Mouse (Mus musculus): ENCODE data around the gene Cfap54.

Cfap54 gene

DNA sequence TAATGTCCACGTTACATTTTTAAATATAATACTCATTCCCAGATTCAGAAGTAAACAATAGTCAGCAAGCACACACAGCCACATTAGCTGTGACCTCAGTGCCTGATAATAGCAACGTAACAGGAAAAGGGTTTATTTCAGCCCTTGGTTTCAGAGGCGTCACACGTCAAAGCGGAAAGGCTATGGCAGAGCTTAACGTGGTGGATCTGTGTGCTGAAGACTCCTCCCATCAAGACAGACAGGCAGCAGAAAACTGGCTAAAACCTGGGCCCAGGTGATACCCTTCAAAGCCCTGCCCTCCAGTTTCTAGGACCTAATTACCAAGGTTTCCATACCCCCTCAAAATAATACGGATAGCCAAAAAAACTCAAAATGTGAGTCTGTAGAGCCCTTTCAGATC lies 16.0 kb upstream of the Cfap54 start:
- no peak for DNase-seq

- no peak for DNase-seq
Observed at GRCm38 (mm10) chr10:93095827-93096226, 14.4 kb upstream of the Cfap54 start.

- DNase-seq = no peak
Observed at GRCm38 (mm10) chr10:93094957-93095580, 13.7 kb upstream of the Cfap54 start.

- DNase-seq = no peak
Observed at GRCm38 (mm10) chr10:93091928-93092327, 10.5 kb upstream of the Cfap54 start.

DNA sequence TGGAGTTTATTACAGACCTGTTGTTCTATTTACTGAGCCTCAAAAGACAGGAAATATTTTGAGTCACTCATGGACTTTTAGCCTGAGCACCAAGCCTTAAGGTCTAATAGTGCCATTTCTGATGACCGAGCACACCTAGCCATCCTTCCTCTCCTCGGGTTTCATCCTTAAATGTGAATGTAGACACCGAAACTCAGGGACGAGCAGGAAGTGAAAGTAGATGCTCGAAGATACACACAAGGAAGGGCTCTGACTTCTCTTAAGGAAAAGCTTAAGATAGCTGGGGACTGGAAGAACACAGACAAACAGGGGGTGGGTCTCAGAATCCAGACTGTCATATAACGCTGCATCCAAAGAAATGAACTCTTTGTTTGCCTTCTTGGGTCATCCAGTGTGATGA lies 8.8 kb upstream of the Cfap54 start:
- DNase-seq = no peak

- no peak for DNase-seq
Observed at GRCm38 (mm10) chr10:93088396-93089048, 7.1 kb upstream of the Cfap54 start.

GRCm38 (mm10) chr10:93087504-93087903 lies 6.1 kb upstream of the Cfap54 start:
- no peak for DNase-seq

- DNase-seq = no peak
Observed at GRCm38 (mm10) chr10:93083963-93084340, 2.5 kb upstream of the Cfap54 start.

- peak in 1 of 2 experiments; percentile 9 for DNase-seq
Observed at GRCm38 (mm10) chr10:93083198-93083962, 2.0 kb upstream of the Cfap54 start.

DNA sequence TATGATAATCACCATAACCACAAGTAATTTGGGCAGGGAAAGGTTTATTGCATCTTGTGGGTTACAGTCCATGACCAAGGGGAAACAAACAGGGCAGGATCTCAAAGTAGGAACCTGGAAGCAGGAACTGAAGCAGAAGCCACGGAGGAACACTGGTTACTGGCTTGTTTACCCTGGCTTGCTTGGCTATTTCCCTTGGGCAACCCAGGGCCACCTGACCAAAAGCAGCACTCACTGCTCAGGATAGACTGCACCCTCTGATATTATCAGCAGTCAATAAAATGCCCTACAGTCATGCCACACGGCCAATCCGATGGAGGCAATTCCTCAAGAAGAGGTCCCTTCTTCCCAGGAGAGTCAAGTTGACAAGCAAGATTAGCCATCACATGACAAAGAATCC lies 1.9 kb downstream of the Cfap54 start:
- no peak for DNase-seq

- no peak for DNase-seq
Observed at GRCm38 (mm10) chr10:93077935-93078479, 3.4 kb downstream of the Cfap54 start.

DNA sequence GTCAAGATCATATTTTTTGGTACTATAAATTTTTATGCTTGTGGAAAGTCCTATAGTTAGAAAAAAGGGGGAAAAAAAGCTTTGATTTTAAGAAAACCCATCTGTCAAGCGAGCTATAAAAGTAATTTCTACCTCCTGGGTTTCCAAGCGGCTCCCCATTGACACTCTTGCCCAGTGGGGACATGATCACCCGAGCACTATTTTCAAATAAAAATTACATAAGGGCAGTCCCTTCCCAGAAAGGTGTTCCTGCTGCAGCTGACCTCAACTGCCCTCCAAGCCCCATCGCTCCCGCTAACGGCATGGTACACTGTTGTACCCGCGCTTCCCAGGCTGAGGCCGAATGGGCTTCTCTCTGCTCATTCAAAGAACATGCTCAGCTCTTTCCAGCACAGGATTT lies 5.0 kb downstream of the Cfap54 start:
- no peak for DNase-seq

DNA sequence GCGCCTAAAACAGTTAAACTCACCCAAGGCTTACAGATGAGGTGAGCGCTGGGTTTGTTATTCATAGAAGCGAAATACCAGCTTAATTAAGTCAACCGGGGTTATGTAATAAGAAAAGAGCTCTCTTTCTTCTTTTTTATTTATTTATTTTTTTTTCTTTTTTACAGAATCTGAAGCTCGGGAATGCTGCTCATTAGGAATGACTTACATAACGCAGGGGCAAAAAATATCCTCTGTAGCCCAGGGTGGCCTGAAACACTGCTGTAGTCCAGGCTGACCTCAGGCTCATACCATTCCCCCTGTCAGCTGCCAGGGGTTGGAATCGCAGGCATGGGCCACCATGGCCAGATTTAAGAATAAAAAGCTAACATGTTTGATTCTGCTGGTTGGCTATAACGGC lies 5.6 kb downstream of the Cfap54 start:
- no peak for DNase-seq

DNA sequence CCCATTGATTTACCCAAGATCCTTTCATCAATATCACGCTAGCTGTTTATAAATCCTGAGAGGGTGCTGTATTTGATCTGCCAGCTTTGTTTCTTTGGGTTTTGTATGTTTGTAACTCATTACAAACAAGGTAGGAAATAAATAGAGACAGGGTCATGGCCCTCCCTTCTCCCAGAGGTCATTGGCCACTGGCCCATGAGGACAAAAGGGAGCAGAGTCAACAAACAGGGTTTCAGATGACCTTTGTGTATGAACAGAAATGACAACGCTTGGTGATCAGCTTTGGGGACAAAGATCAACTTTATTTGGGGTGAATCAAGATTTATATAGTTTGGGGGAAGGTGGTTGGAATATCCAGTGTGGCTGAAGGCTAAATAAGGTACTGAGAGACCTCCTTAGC lies 8.6 kb downstream of the Cfap54 start:
- no peak for DNase-seq

DNA sequence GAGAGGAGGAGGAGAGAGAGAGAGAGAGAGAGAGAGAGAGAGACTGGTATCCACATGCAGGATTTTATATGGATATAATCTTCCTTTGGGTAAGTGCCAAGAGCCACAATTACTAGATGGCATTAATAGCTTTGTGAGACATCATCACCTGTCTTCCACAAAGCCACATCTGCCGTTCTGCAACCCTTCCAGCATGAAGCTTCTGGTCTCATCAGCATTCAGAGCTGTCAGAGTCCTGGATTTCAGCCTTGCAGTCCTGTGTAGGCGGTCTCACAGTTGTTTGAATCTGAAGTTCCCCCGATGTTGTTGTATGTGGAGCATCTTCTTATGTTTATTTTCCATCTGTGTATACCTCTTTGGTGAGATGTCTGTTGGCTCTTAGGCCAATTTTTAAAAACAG lies 9.7 kb downstream of the Cfap54 start:
- no peak for DNase-seq

- DNase-seq = peak; percentile 20 to 22
Observed at GRCm38 (mm10) chr10:93070121-93070898, 11.1 kb downstream of the Cfap54 start.

GRCm38 (mm10) chr10:93069721-93070120 lies 11.7 kb downstream of the Cfap54 start:
- no peak for DNase-seq

- DNase-seq = no peak
Observed at GRCm38 (mm10) chr10:93069041-93069679, 12.3 kb downstream of the Cfap54 start.

GRCm38 (mm10) chr10:93064973-93065372 lies 16.4 kb downstream of the Cfap54 start:
- no peak for DNase-seq

GRCm38 (mm10) chr10:93063576-93063975 lies 17.8 kb downstream of the Cfap54 start:
- DNase-seq = no peak

DNA sequence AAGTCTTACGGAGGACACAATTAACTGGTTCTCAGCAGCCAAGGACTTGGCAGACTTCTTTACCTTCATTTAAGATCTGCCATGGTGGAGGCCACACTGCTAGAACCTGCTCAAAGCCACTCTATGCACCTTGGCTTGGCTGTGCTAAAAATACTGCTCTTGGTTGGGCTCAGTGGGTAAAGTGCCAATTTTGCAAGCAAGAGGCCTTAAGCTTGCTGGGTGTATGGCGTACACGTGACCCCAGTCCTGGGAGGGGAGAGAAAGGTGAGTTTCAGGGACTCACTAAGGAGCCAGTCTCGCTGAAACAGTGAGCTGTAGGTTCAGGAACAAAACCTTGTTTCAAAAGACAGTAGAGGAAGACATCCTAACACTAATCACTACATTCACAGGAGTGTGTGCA lies 19.0 kb downstream of the Cfap54 start:
- DNase-seq = no peak

DNA sequence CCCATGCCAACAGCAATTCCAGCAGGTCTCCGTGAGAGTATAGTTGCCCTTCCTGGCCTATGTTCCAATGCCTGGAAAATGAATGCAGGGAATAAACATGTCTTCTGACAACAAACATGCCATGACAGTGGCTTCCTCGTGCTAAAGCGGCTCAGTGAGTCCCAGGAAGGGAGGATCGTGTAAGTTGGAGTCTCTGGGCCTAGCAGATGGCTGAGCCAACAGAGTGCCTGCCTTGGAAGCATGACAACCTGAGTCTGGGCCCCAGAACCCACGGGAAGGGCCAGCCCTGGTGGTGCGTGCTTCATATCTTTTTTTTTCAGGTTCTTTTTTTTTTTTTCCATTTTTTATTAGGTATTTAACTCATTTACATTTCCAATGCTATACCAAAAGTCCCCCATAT lies 27.6 kb downstream of the Cfap54 start:
- no peak for DNase-seq

DNA sequence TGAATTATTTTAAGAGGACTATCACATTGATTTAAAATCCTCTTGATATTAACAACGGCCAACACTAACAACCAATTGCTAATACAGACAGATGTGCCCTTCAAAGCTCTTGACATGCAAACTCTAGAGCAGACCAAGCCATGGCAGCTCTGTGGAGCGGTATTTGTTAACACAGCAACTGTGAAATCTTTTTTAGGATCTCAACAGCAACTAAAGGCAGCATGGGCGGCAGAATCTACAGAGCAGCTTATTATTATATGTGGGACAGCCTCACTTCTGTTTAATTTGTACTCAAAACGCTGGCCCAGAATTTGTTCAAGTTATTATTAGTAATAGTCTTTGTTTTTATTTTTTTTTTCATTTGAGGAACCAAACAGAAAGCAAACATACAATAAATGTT lies 28.1 kb downstream of the Cfap54 start:
- no peak for DNase-seq
